Mouse (Mus musculus): ENCODE measurements around the gene B4galt3. TPM values are rescaled to one million over a fixed set of nuclear protein-coding genes. Genes with fewer than 3 reads are reported as not detected.

The B4galt3 gene
- 12.0 and 15.2 TPM in 2 replicates for polyA plus RNA-seq (2012; rRNA removed)

DNA sequence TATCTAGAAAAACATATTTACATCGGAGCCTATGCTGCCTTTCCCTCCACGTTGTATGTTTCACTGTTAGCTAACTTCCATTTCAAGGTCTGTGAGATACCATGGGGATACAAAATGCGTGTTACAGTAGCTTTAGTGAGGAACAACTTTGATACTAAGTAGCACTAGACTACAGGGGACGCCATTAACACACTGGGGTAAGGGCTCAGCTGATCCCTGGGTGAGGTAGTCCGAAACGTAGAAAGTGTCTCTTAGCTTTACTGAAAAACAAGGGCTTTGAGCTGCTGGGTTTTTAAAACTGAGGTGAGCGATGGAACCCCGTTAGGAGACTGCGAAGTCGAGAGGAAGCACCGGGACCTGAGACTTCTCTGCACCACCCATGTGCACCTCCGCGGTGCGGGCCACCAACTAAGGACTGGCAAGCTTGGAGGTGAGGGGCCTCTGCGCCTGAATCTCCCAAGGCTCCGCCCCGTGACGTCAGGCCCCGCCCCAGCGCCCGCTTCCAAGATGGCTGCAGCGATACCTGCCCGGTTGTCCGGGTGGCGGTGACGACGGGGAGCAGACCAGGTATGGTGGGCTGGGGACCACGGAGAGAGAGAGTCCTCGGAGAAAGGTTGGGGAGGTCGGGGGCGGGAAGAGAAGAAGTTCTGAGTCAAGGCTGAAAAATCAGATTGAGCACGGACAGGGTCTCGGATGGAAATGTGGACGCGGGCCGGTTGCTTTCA, at the start of gene B4galt3:
B4galt3 (plus strand) TSS at position 481 of the 725 bp plus-strand sequence.

DNA sequence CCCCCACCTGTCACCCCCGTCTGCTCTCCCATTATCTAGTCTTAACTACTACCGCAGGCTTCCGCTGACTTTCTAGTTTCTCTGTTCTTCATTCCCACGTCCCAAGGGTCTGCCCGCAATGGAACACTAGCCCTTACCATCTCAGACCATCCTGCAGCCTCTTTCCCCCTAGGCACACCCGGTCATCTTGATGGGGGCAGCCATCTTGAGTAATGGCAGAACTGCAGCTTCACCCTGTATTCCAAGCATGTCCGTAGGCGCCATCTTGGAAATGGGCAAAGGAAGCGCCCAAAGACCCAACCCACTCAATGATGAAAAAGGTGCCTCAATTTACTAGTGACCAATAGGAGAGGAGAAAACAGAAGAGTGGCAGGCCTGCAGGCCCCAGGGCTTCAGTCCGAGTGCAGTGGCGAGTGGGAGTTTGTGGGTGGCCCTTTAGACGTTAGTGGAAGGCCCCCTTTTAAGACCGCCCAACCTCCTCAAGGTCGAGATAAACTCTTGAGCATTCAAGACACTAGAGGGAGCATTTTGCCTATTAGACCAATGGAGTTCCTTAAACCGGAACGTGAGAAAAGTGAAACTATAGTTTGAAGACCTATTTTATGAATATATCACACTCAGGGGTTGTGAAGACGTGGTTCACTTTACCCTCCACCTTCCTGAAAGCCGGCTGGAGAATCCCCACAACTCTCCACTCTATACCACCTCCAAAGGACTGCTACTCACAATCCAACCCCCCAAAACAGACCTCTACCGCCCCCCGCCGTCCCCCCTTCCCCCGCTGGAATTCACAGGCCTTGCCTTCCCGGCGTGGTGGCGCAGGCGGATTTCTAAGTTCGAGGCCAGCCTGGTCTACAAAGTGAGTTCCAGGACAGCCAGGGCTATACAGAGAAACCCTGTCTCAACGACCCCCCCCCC, 47.6 kb upstream of the B4galt3 start, which contains the start of gene Tomm40l:
Tomm40l (minus strand) TSS at position 277 of the 918 bp plus-strand sequence.

DNA sequence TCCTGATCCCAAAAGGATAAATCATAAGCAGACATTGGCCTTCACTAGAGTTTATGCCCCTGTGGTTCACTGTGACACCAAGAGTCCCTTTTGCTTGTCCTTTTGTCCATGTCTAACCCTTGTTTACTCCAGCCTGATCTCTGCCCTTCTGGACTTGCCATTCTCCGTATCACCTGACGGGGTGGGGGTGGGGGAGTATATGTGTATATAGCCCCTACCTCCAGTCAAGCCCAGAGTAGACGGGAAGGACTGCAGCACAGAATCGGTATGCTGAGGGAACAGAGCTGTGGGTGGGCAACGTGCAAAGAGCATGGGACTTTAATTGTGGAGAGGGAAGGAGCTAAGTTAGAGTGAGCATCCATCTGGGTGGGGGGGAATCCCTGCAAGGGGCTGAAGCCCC, 45.3 kb upstream of the B4galt3 start, which contains the start of gene Apoa2:
Apoa2 (plus strand) TSS at position 198 of the 400 bp plus-strand sequence.

DNA sequence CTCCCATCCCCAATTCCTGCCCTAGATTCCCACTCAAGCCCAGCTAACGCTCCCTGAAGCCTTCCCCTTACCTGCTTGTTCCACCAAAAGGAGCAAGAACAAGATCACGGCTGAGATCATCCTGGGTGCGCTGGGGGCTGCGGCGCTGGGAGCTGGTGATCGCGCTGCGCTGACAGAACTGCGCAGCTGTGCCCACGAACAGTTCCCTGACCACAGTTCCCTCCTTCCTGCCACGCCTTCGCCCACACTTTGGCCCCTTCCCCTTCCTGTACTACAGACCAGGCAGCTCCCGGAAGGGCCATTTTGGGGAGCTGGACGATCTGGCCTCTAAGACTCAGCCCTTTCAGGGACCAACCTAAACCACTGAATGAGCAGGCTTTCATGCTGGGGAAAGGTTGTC, 36.0 kb upstream of the B4galt3 start, which contains the start of gene Fcer1g:
Fcer1g (minus strand) TSS at position 240 of the 400 bp plus-strand sequence.

DNA sequence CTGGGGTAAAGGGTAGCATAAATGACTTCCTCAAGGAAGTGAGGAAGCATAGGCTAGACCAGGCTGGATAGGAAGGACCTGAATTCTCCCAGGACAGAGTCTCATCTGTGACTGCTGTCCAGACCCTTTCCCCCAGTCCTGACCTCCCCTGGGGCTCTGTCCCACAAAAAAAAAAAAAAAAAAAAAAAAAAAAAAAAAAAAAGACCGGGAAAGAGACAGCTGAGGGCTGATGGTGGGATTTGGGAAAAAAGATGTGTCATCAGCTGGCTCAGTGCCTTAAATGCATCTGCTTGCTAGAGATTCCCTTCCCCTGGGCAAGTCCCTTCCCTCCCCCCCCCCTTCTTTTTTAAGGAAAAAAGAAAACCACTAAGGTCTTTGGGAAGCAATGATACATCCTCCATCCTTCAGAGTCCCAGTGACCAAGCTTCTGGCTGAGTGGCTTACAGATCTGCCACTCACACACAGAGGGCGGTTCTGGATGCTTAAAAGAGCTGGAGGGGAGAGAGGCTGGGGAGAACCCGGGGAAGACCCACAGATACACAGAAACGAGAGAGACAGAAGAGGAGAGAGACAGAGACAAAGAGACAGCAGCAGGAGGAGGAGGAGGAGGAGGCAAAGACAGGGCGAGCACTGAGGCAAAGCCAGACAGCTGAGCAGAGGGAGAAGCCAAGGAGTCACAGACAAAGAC, 20.1 kb upstream of the B4galt3 start, which contains the start of gene Adamts4:
Adamts4 (plus strand) TSS at position 509 of the 688 bp plus-strand sequence.

DNA sequence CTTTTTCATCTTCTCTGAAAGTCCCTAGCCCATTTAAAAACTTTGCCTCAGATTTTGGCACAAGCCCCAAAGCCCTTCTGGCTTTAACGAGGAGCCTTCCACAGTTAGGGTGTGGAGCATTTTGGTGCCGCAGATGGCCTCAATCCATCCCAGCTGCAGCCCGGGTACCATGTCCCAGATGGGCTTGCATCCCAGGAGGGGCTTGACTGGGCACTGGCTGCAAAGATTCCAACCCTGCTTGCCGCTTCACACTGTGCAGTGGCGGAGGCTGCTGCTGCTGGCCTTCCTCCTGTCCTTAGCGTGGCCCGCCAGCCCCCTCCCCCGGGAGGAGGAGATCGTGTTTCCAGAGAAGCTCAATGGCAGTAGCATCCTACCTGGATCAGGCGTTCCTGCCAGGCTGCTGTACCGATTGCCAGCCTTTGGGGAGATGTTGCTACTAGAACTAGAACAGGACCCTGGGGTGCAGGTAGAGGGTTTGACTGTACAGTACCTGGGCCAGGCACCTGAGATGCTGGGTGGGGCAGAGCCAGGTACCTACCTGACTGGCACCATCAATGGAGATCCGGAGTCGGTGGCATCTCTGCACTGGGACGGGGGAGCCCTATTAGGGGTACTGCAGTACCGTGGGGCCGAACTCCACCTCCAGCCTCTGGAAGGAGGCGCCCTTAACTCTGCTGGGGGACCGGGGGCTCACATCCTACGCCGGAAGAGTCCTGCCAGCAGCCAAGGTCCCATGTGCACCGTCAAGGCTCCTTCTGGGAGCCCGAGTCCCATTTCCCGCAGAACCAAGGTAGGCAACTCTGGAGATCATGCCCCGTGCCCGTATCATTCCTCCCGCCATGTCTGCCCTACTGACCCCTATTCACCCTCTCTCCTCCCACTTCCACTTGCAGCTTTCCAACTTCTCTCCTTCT, 19.2 kb upstream of the B4galt3 start, which contains the start of gene Ndufs2:
Ndufs2 (minus strand) TSS at position 709 of the 914 bp plus-strand sequence.

DNA sequence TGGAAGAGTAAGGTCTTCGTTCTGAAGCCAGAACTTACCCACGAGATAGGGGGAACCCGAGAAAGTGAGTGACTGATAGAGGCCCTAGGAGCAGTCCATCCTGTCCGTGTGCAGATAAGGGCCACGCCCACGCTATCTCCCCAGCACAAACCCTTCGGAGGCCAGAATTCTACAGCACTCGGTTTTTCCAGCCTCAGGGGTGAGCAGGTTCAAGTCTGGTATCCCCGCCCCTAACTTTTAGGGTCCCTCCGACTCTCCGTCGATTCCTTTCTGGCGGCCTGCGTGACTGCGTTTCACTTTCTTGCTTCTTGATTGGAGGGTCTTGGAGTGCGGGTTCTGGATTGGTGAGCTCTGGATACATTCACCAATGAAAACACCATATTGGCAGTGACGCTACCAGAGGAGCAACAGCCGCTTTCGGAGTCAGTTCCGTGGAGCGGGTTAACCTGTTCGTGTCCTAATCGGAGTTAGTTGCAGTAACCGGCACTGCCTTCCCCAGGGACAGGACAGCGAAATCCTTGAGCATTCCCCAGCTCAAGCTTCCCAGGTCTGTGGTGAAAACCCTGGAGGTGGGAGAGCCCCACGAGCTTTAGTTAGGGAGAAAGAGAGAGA, 10.9 kb downstream of the B4galt3 start, which contains the start of gene Ppox:
Ppox (minus strand) TSS at position 271 of the 612 bp plus-strand sequence.

DNA sequence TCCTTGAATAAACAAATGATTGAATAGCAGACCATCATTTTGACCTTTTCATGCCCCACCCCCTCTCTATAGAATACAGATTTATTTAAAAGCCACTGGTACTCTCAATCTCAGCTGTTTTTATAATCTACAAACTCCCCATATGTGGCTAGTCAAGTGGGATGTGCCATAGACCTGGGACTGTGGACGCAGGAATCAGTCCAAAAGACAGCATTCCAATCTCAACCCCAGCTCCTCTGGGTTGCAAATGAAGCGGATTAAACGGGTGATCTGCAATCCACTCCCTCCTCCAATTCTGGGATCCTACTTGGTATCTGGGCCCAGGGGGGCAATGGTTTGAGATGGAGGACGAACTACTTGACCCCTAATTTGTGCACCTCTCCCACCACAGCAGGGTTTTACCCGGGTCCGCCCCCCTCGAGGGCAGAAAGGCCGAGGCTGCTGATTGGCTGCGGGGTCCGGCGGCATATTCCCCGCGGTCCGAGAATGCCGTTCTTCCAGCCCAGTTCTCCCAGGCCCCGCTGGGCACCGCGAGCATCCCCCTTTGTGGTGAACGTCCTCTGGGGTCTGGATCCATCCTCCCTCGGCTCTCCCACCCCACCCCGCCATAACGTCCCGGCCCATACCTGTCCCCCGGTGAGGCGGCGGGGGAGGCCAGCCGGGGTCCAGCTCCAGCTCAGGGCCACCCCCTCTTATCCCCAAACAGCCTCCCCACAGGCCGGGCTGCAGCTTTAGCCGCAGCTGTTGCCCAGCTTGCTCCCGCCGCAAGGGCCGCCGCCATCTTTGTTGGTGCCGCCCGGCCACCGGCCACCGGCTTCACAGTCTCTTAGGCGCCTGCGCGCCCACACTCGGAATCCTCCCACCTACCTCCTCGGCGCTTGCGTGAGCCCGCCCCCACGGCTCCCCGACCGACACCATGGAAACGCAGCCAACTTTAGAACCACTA, 17.3 kb downstream of the B4galt3 start, which contains the start of gene Usp21:
Usp21 (minus strand) TSS at position 856 of the 946 bp plus-strand sequence.

DNA sequence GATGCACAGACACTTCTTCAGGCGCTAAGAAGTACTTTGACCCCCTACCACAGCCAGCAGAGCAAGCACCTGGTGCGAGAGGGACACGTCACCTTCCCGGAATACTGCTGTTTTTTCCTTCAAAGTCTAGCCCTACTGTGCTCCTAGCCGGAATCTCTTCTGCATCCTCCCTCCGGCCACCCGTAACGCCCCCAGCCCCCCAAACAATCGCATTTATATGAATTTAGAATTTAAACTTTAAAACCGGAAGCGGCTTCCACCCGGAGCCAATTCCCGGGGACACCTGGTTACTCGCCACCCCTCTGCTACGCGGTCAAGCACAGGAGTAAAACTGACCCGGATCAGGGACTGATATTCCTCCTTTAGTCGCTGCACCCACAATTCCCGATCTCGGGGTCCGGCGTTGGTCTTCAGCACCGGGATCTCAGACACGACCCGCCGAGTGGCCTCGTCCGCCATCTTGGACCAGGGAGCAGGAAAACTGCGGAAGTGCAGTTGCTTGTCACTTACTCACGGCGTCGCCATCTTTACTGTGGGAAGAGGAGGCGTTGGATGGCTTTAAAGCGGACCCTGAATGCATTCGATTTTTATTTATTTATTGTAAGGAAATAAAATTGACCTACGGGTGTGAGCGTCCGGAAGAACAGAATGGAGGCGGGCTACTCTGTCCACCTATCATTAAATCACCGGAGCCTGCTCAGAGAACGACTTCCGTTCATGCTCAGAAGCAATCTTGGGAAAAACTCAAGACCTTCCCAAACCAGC, 24.4 kb downstream of the B4galt3 start, which contains the start of gene Ufc1:
Ufc1 (minus strand) TSS at position 727 of the 765 bp plus-strand sequence.

Other genes with a start within 250 kb of the B4galt3 start
- 14.0 and 18.2 TPM in 2 replicates for gene Fcgr3, start 205.4 kb upstream of the B4galt3 start, polyA plus RNA-seq (2012; rRNA removed)
- gene Cfap126, start 156.4 kb upstream of the B4galt3 start, polyA plus RNA-seq (2012; rRNA removed) = 2.0 and 2.2 TPM in 2 replicates
- gene Sdhc, start 119.7 kb upstream of the B4galt3 start, polyA plus RNA-seq (2012; rRNA removed) = 101 and 123 TPM in 2 replicates
- gene Mpz, start 119.6 kb upstream of the B4galt3 start, polyA plus RNA-seq (2012; rRNA removed) = 0.08 and 0.11 TPM in 2 replicates
- gene Pcp4l1, start 74.1 kb upstream of the B4galt3 start, polyA plus RNA-seq (2012; rRNA removed) = 1.0 and 1.1 TPM in 2 replicates
- 0.59 and 0.90 TPM in 2 replicates for gene Nr1i3, start 56.4 kb upstream of the B4galt3 start, polyA plus RNA-seq (2012; rRNA removed)
- gene Tomm40l, start 47.8 kb upstream of the B4galt3 start, polyA plus RNA-seq (2012; rRNA removed) = 10.6 and 11.9 TPM in 2 replicates
- 2,548 and 2,817 TPM in 2 replicates for gene Apoa2, start 45.3 kb upstream of the B4galt3 start, polyA plus RNA-seq (2012; rRNA removed)
- 41.9 and 56.5 TPM in 2 replicates for gene Fcer1g, start 36.0 kb upstream of the B4galt3 start, polyA plus RNA-seq (2012; rRNA removed)
- 0.18 and 0.24 TPM in 2 replicates for gene Adamts4, start 19.9 kb upstream of the B4galt3 start, polyA plus RNA-seq (2012; rRNA removed)
- gene Ndufs2, start 18.9 kb upstream of the B4galt3 start, polyA plus RNA-seq (2012; rRNA removed) = 80.1 and 91.3 TPM in 2 replicates
- gene Ppox, start 10.9 kb downstream of the B4galt3 start, polyA plus RNA-seq (2012; rRNA removed) = 138 and 165 TPM in 2 replicates
- gene Usp21, start 17.7 kb downstream of the B4galt3 start, polyA plus RNA-seq (2012; rRNA removed) = 16.5 and 19.1 TPM in 2 replicates
- 21.5 and 27.7 TPM in 2 replicates for gene Ufc1, start 24.7 kb downstream of the B4galt3 start, polyA plus RNA-seq (2012; rRNA removed)
- 15.6 and 18.6 TPM in 2 replicates for gene Dedd, start 58.8 kb downstream of the B4galt3 start, polyA plus RNA-seq (2012; rRNA removed)
- gene Nit1, start 75.3 kb downstream of the B4galt3 start, polyA plus RNA-seq (2012; rRNA removed) = 20.0 and 23.2 TPM in 2 replicates
- 41.8 and 44.2 TPM in 2 replicates for gene Pfdn2, start 75.3 kb downstream of the B4galt3 start, polyA plus RNA-seq (2012; rRNA removed)
- 0.23 and 0.24 TPM in 2 replicates for gene Klhdc9, start 90.5 kb downstream of the B4galt3 start, polyA plus RNA-seq (2012; rRNA removed)
- gene Nectin4, start 99.8 kb downstream of the B4galt3 start, polyA plus RNA-seq (2012; rRNA removed) = 0.06 and 0.21 TPM in 2 replicates
- 2.7 and 3.5 TPM in 2 replicates for gene Arhgap30, start 118.6 kb downstream of the B4galt3 start, polyA plus RNA-seq (2012; rRNA removed)
- gene Usf1, start 141.0 kb downstream of the B4galt3 start, polyA plus RNA-seq (2012; rRNA removed) = 13.6 and 16.4 TPM in 2 replicates
- gene Tstd1, start 148.5 kb downstream of the B4galt3 start, polyA plus RNA-seq (2012; rRNA removed) = 0.86 and 0.90 TPM in 2 replicates
- gene F11r, start 167.2 kb downstream of the B4galt3 start, polyA plus RNA-seq (2012; rRNA removed) = 12.0 and 13.4 TPM in 2 replicates
- 2.0 and 2.4 TPM in 2 replicates for gene Alyref2, start 233.2 kb downstream of the B4galt3 start, polyA plus RNA-seq (2012; rRNA removed)